Mouse (Mus musculus) retina, postnatal 7 days (tissue): Measurements from ENCODE around the gene Tmem178b.

Source experiments
- DNase-seq: peaks from one replicate; pipeline ENCODE4 v3.0.0-alpha.2; 2012; ENCODE audit warnings: low read depth, low spot score

Gene Tmem178b

GRCm38 (mm10) chr6:40015711-40016460, 142.8 kb downstream of the Tmem178b start:
- no peak for DNase-seq

GRCm38 (mm10) chr6:40019396-40019795, 146.3 kb downstream of the Tmem178b start:
- no peak for DNase-seq

- DNase-seq: peak; percentile 28
These were observed 150.7 kb downstream of the Tmem178b start for GRCm38 (mm10) chr6:40023592-40024335.

GRCm38 (mm10) chr6:40024336-40024934, 151.4 kb downstream of the Tmem178b start:
- no peak for DNase-seq

- DNase-seq: no peak
These were observed 159.8 kb downstream of the Tmem178b start for GRCm38 (mm10) chr6:40032901-40033300.

- DNase-seq: no peak
These were observed 160.9 kb downstream of the Tmem178b start for GRCm38 (mm10) chr6:40033935-40034334.

- DNase-seq: peak; percentile 21
These were observed 176.2 kb downstream of the Tmem178b start for GRCm38 (mm10) chr6:40048969-40049908.

GRCm38 (mm10) chr6:40049909-40050484, 176.9 kb downstream of the Tmem178b start:
- DNase-seq: peak; percentile 4

- no peak for DNase-seq
These were observed 178.6 kb downstream of the Tmem178b start for GRCm38 (mm10) chr6:40051698-40052097.

- no peak for DNase-seq
These were observed 179.5 kb downstream of the Tmem178b start for GRCm38 (mm10) chr6:40052593-40052992.

GRCm38 (mm10) chr6:40059466-40059865, 186.4 kb downstream of the Tmem178b start:
- DNase-seq: no peak

GRCm38 (mm10) chr6:40061327-40062189, 188.5 kb downstream of the Tmem178b start:
- no peak for DNase-seq

GRCm38 (mm10) chr6:40062190-40062501, 189.1 kb downstream of the Tmem178b start:
- no peak for DNase-seq

GRCm38 (mm10) chr6:40063438-40063837, 190.4 kb downstream of the Tmem178b start:
- DNase-seq: no peak

- no peak for DNase-seq
These were observed 190.8 kb downstream of the Tmem178b start for GRCm38 (mm10) chr6:40063899-40064298.

GRCm38 (mm10) chr6:40064342-40064741, 191.3 kb downstream of the Tmem178b start:
- no peak for DNase-seq

GRCm38 (mm10) chr6:40068467-40068866, 195.4 kb downstream of the Tmem178b start:
- no peak for DNase-seq

- DNase-seq: no peak
These were observed 197.9 kb downstream of the Tmem178b start for GRCm38 (mm10) chr6:40071007-40071406.

- DNase-seq: no peak
These were observed 203.0 kb downstream of the Tmem178b start for GRCm38 (mm10) chr6:40076089-40076488.

- no peak for DNase-seq
These were observed 203.7 kb downstream of the Tmem178b start for GRCm38 (mm10) chr6:40076670-40077313.
